Mouse (Mus musculus) myocyte (in vitro differentiated cells): Measurements from ENCODE around the gene Pdlim7. TPM values are rescaled to one million over a fixed set of nuclear protein-coding genes. Genes with fewer than 3 reads are reported as not detected.

Source experiments
- H3K27me3 ChIP-seq: one replicate; pipeline ENCODE4 v1.6.1; 2011; ENCODE audit not compliant: control insufficient read depth, insufficient read depth, insufficient read length
- H3K36me3 ChIP-seq: one replicate; pipeline ENCODE4 v1.6.1; 2011; ENCODE audit not compliant: control insufficient read depth, insufficient read depth
- H3K4me2 ChIP-seq: one replicate; pipeline ENCODE4 v1.6.1; 2011; ENCODE audit warnings: low read depth, control low read depth
- H3K4me3 ChIP-seq: one replicate; pipeline ENCODE4 v1.5.1; 2011; ENCODE audit warnings: mild to moderate bottlenecking, control low read depth, moderate library complexity
- H3K79me2 ChIP-seq: one replicate; pipeline ENCODE4 v1.6.1; 2011; ENCODE audit not compliant: control insufficient read depth, insufficient read depth
- H3ac ChIP-seq: one replicate; pipeline ENCODE4 v1.6.1; 2011; ENCODE audit not compliant: control insufficient read depth, insufficient read length
- CEBPB ChIP-seq: IDR thresholded peaks from 2 replicates; pipeline ENCODE4 v1.6.1; 2011; ENCODE audit warnings: mild to moderate bottlenecking, moderate library complexity; ENCODE audit not compliant: poor library complexity, insufficient read depth, severe bottlenecking
- E2F4 ChIP-seq: IDR thresholded peaks from one replicate; pipeline ENCODE4 v1.6.1; 2011; ENCODE audit warnings: mild to moderate bottlenecking, control low read depth, moderate library complexity; ENCODE audit not compliant: insufficient read depth
- MAX ChIP-seq: IDR thresholded peaks from one replicate; pipeline ENCODE4 v1.6.1; 2011; ENCODE audit warnings: low read depth, mild to moderate bottlenecking, control low read depth
- MYOD1 ChIP-seq, 3 experiments: IDR thresholded peaks; one replicate each; pipeline ENCODE4 v1.6.1; 2011; ENCODE audit warnings: control low read depth in 2 of 3, low read depth in 2 of 3, mild to moderate bottlenecking in 2 of 3, moderate library complexity in 1 of 3; ENCODE audit not compliant: insufficient read length in 2 of 3, control insufficient read depth in 1 of 3
- MYOG ChIP-seq, 3 experiments: IDR thresholded peaks; one replicate each; pipeline ENCODE4 v1.6.1; 2011; ENCODE audit warnings: control low read depth in 2 of 3, low read depth in 2 of 3, mild to moderate bottlenecking in 2 of 3; ENCODE audit not compliant: insufficient read length in 2 of 3, control insufficient read depth in 1 of 3, insufficient read depth in 1 of 3
- POLR2A ChIP-seq: IDR thresholded peaks from one replicate; pipeline ENCODE4 v1.6.1; 2011; ENCODE audit warnings: low read depth, mild to moderate bottlenecking, control low read depth, moderate library complexity; ENCODE audit not compliant: insufficient read length
- POLR2AphosphoS2 ChIP-seq: IDR thresholded peaks from one replicate; pipeline ENCODE4 v1.6.1; 2011; ENCODE audit warnings: low read depth, control low read depth; ENCODE audit not compliant: insufficient read length
- REST ChIP-seq: IDR thresholded peaks from one replicate; pipeline ENCODE4 v1.6.1; 2011; ENCODE audit warnings: mild to moderate bottlenecking, control low read depth, moderate library complexity; ENCODE audit not compliant: insufficient read depth, insufficient read length
- SRF ChIP-seq: IDR thresholded peaks from one replicate; pipeline ENCODE4 v1.6.1; 2011; ENCODE audit warnings: low read depth; ENCODE audit not compliant: control insufficient read depth, insufficient read length
- TCF12 ChIP-seq: IDR thresholded peaks from one replicate; pipeline ENCODE4 v1.6.1; 2011; ENCODE audit warnings: mild to moderate bottlenecking, control low read depth; ENCODE audit not compliant: poor library complexity, insufficient read depth, severe bottlenecking
- TCF3 ChIP-seq: IDR thresholded peaks from one replicate; pipeline ENCODE4 v1.6.1; 2011; ENCODE audit warnings: low read depth, control low read depth; ENCODE audit not compliant: insufficient read length
- USF1 ChIP-seq: IDR thresholded peaks from one replicate; pipeline ENCODE4 v1.6.1; 2011; ENCODE audit warnings: low read depth, mild to moderate bottlenecking, control low read depth, moderate library complexity
- polyA plus RNA-seq: library from polyadenylated mRNA; unstranded; fragments of >200 nt; fragmentation: generic; extraction: Trizol; gene quantifications from one replicate; pipeline ENCODE4 v1.2.1, GENCODE M21; 2012; ENCODE audit warnings: missing spikeins

Pdlim7 gene
- polyA plus RNA-seq, 1 experiment: 553 TPM

DNA sequence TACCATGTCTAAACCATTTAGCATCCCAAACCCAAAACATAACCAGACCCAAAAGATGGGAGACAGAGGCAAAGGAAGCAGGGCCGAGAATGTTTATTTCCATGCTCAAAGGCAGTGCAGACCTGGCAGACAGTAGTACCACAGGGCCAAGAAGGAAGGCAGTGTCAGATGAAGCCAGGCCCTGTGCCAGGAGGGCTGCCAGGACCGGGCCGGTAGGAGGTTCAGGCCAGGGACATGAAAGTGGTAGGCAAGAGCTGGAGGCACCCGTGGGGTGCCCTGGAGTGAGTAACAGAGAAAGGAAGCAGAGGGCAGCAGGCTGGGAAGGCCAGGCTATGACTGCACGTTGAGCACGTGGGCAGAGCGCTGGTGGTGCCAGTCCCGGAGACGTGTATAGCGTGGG lies 6.8 kb downstream of the Pdlim7 start:
- Histone ChIP-seq H3K27me3 (no peaks in the 10 kb centered on the region), H3K4me2 (no peak overlapping the region), H3ac (no peak overlapping the region), H3K79me2 (peaks cover 53% of the 10 kb centered on the region), H3K36me3 (peaks cover 54% of the 10 kb centered on the region), H3K4me3 (no peak overlapping the region)
- TF ChIP-seq MYOG (IDR thresholded peaks at IDR 0.05; ENCODE audit: control insufficient read depth in 1 of 3, insufficient read depth in 1 of 3, insufficient read length in 2 of 3, low read depth in 2 of 3) (no peak), TCF12 (no peak), TCF3 (no peak), CEBPB (no peak), SRF (no peak), MYOD1 (IDR thresholded peaks at IDR 0.05; ENCODE audit: control insufficient read depth in 1 of 3, insufficient read length in 2 of 3, low read depth in 2 of 3) (no peak), USF1 (no peak), POLR2A (no peak), MAX (no peak), POLR2AphosphoS2 (no peak)

DNA sequence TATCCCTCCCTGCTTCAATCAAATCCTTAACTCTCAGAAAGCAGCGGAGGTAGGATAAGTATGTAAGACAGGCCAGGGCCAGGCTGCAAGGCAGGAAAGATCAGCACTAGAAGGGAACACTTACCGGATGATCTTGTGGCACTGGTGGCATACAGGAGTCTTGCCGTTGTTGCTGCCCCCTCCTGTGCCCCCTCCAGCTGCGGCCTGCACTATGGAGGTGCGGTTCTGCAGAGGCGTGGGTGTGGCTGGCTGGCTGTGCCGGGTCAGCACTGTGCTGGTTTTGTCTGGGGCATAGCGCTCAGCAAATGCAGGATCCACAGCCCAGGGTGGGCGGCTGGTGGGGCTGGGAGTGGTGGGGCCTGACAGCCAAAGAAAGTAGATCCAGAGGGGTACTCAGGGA lies 7.7 kb downstream of the Pdlim7 start:
- no peak overlapping the region for H3K4me2 ChIP-seq
- no peak overlapping the region for H3K4me3 ChIP-seq
- H3ac ChIP-seq: no peak overlapping the region
- TF ChIP-seq E2F4 (no peak), POLR2AphosphoS2 (peak; percentile 55), POLR2A (no peak)
- no peaks in the 10 kb centered on the region for H3K27me3 ChIP-seq
- peaks cover 51% of the 10 kb centered on the region for H3K79me2 ChIP-seq
- H3K36me3 ChIP-seq: peaks cover 60% of the 10 kb centered on the region

GRCm38 (mm10) chr13:55504390-55504789 lies 9.1 kb downstream of the Pdlim7 start:
- TF ChIP-seq CEBPB (no peak), POLR2A (no peak), MAX (no peak), E2F4 (no peak), USF1 (no peak), REST (no peak), TCF12 (no peak), POLR2AphosphoS2 (peak; percentile 30), TCF3 (peak; percentile 15), MYOG (IDR thresholded peaks at IDR 0.05; ENCODE audit: control insufficient read depth in 1 of 3, insufficient read depth in 1 of 3, insufficient read length in 2 of 3, low read depth in 2 of 3) (peak in 2 of 3 experiments; percentile 11 to 57), MYOD1 (IDR thresholded peaks at IDR 0.05; ENCODE audit: control insufficient read depth in 1 of 3, insufficient read length in 2 of 3, low read depth in 2 of 3) (peak in 2 of 3 experiments; percentile 31 to 64), SRF (no peak)
- no peak overlapping the region for H3ac ChIP-seq
- no peak overlapping the region for H3K4me2 ChIP-seq
- H3K4me3 ChIP-seq: no peak overlapping the region
- H3K36me3 ChIP-seq: peaks cover 69% of the 10 kb centered on the region
- no peaks in the 10 kb centered on the region for H3K27me3 ChIP-seq
- H3K79me2 ChIP-seq: peaks cover 40% of the 10 kb centered on the region

- no peaks in the 10 kb centered on the region for H3K27me3 ChIP-seq
- no peak overlapping the region for H3K4me2 ChIP-seq
- peaks cover 57% of the 10 kb centered on the region for H3K36me3 ChIP-seq
- H3K79me2 ChIP-seq: peaks cover 20% of the 10 kb centered on the region
- TF ChIP-seq MAX: no peak
- peak; percentile 38 for TF ChIP-seq POLR2AphosphoS2
- no peak for TF ChIP-seq POLR2A
- TF ChIP-seq TCF12: no peak
- no peak for TF ChIP-seq SRF
- no peak for TF ChIP-seq REST
- no peak for TF ChIP-seq CEBPB
- no peak for TF ChIP-seq USF1
- no peak for TF ChIP-seq MYOD1 (IDR thresholded peaks at IDR 0.05; ENCODE audit: control insufficient read depth in 1 of 3, insufficient read length in 2 of 3, low read depth in 2 of 3)
- no peak for TF ChIP-seq E2F4
- peak in 1 of 3 experiments; percentile 54 for TF ChIP-seq MYOG (IDR thresholded peaks at IDR 0.05; ENCODE audit: control insufficient read depth in 1 of 3, insufficient read depth in 1 of 3, insufficient read length in 2 of 3, low read depth in 2 of 3)
- no peak overlapping the region for H3ac ChIP-seq
- H3K4me3 ChIP-seq: no peak overlapping the region
Observed at GRCm38 (mm10) chr13:55502405-55502804, 11.1 kb downstream of the Pdlim7 start.

- Histone ChIP-seq H3ac (no peak overlapping the region), H3K79me2 (peaks cover 9% of the 10 kb centered on the region), H3K27me3 (no peaks in the 10 kb centered on the region), H3K4me3 (no peak overlapping the region), H3K36me3 (peaks cover 48% of the 10 kb centered on the region), H3K4me2 (no peak overlapping the region)
- TF ChIP-seq CEBPB: no peak
- peak; percentile 51 for TF ChIP-seq POLR2AphosphoS2
- TF ChIP-seq POLR2A: peak; percentile 14
Observed at GRCm38 (mm10) chr13:55500575-55500974, 12.9 kb downstream of the Pdlim7 start.
